Mouse (Mus musculus) lung, adult 2 months (tissue): ENCODE measurements around the gene Ak3. TPM values are rescaled to one million over a fixed set of nuclear protein-coding genes. Genes with fewer than 3 reads are reported as not detected.

ENCODE experiments used
- DNase-seq: peaks from one replicate; pipeline ENCODE4 v3.0.0; 2022
- H3K4me1 ChIP-seq: fragments of 200-500 bp; 2 replicates; pipeline ENCODE4 v1.6.1; 2011; ENCODE audit warnings: low read length; ENCODE audit not compliant: control insufficient read depth, insufficient read depth
- H3K4me3 ChIP-seq: fragments of 200-500 bp; replicated peaks from 2 replicates; pipeline ENCODE3; 2011; ENCODE audit warnings: low read depth, mild to moderate bottlenecking, control low read depth, low read length; ENCODE audit errors: extremely low read depth
- CTCF ChIP-seq: fragments of 200-500 bp; IDR thresholded peaks from 2 replicates; pipeline ENCODE4 v1.5.1; 2011; ENCODE audit warnings: mild to moderate bottlenecking, low read length, control low read depth; ENCODE audit not compliant: insufficient read depth
- POLR2A ChIP-seq: fragments of 200-500 bp; IDR thresholded peaks from 2 replicates; pipeline ENCODE4 v1.6.1; 2011; ENCODE audit warnings: low read depth, mild to moderate bottlenecking, control low read depth, low read length, borderline replicate concordance; ENCODE audit errors: extremely low read depth
- WGBS: fragments of 180-500 bp; shearing (Covaris S2); methylation state at CpG from one replicate; pipeline ENCODE4 v1.1.7; 2018; 5-methylcytosine and 5-hydroxymethylcytosine counted together
- polyA plus RNA-seq: library from polyadenylated mRNA; depleted of rRNA; stranded (reverse); fragments of >200 nt; gene quantifications from 2 replicates; pipeline ENCODE4 v1.2.3, GENCODE M21; 2012

Gene Ak3
- polyA plus RNA-seq, 1 experiment = 73.6 TPM

GRCm38 (mm10) chr19:29045956-29046650 is 1.7 kb downstream of the Ak3 start:
- H3K4me3 ChIP-seq = peak overlapping the region; percentile 82
- H3K4me1 ChIP-seq = peaks cover 13% of the 10 kb centered on the region
- TF ChIP-seq POLR2A (no peak), CTCF (no peak)
- no peak for DNase-seq
- 17% methylated on average over 15 of the region's 15 CpGs for WGBS

- no peak for DNase-seq
- H3K4me3 ChIP-seq = no peak overlapping the region
- WGBS = 53% methylated on average over 4 of the region's 4 CpGs
Measured at GRCm38 (mm10) chr19:29045369-29045768, 2.4 kb downstream of the Ak3 start.

GRCm38 (mm10) chr19:29044353-29044768 is 3.4 kb downstream of the Ak3 start:
- Histone ChIP-seq H3K4me3 (no peak overlapping the region), H3K4me1 (peaks cover 10% of the 10 kb centered on the region)
- TF ChIP-seq CTCF (no peak), POLR2A (no peak)
- DNase-seq = no peak
- 49% methylated on average over 9 of the region's 9 CpGs for WGBS

More at GRCm38 (mm10) chr19:29045369-29045768, 2.4 kb downstream of the Ak3 start:
- peaks cover 13% of the 10 kb centered on the region for H3K4me1 ChIP-seq
- TF ChIP-seq CTCF (no peak), POLR2A (no peak)

- DNase-seq = no peak
- no peak for TF ChIP-seq CTCF
- no peak for TF ChIP-seq POLR2A
- WGBS = 74% methylated on average over 9 of the region's 9 CpGs
- peaks cover 5% of the 10 kb centered on the region for H3K4me1 ChIP-seq
- H3K4me3 ChIP-seq = no peak overlapping the region
Measured at GRCm38 (mm10) chr19:29042647-29043046, 5.1 kb downstream of the Ak3 start.

- peaks cover 6% of the 10 kb centered on the region for H3K4me1 ChIP-seq
- TF ChIP-seq POLR2A (no peak), CTCF (no peak)
- H3K4me3 ChIP-seq = no peak overlapping the region
- 72% methylated on average over 6 of the region's 6 CpGs for WGBS
- no peak for DNase-seq
Measured at GRCm38 (mm10) chr19:29042143-29042542, 5.6 kb downstream of the Ak3 start.

- 62% methylated on average over 4 of the region's 4 CpGs for WGBS
- TF ChIP-seq POLR2A (no peak), CTCF (no peak)
- no peak for DNase-seq
- Histone ChIP-seq H3K4me3 (no peak overlapping the region), H3K4me1 (0 out of 2 replicates have a peak, but pooled peaks cover 4% of the 10 kb centered on the region)
Measured at GRCm38 (mm10) chr19:29040206-29040605, 7.6 kb downstream of the Ak3 start.

GRCm38 (mm10) chr19:29039334-29039733 is 8.4 kb downstream of the Ak3 start:
- TF ChIP-seq CTCF (no peak), POLR2A (no peak)
- Histone ChIP-seq H3K4me3 (no peak overlapping the region), H3K4me1 (0 out of 2 replicates have a peak, but pooled peaks cover 2% of the 10 kb centered on the region)
- no peak for DNase-seq

- DNase-seq = no peak
- TF ChIP-seq CTCF (no peak), POLR2A (no peak)
- H3K4me1 ChIP-seq = 0 out of 2 replicates have a peak, but pooled peaks cover 2% of the 10 kb centered on the region
- WGBS = 85% methylated on average over 10 of the region's 10 CpGs
- no peak overlapping the region for H3K4me3 ChIP-seq
Measured at GRCm38 (mm10) chr19:29037541-29037940, 10.2 kb downstream of the Ak3 start.

GRCm38 (mm10) chr19:29037026-29037425 is 10.7 kb downstream of the Ak3 start:
- no peak for DNase-seq
- no peak overlapping the region for H3K4me3 ChIP-seq
- H3K4me1 ChIP-seq = 0 out of 2 replicates have a peak, but pooled peaks cover 2% of the 10 kb centered on the region
- 60% methylated on average over 5 of the region's 5 CpGs for WGBS
- TF ChIP-seq CTCF = no peak
- TF ChIP-seq POLR2A = no peak

GRCm38 (mm10) chr19:29032662-29033061 is 15.1 kb downstream of the Ak3 start:
- Histone ChIP-seq H3K4me3 (no peak overlapping the region), H3K4me1 (peaks cover 6% of the 10 kb centered on the region; the same call in 1 of the 2 replicates)
- DNase-seq = no peak
- TF ChIP-seq CTCF (no peak), POLR2A (no peak)
